In the genomic region with DNA sequence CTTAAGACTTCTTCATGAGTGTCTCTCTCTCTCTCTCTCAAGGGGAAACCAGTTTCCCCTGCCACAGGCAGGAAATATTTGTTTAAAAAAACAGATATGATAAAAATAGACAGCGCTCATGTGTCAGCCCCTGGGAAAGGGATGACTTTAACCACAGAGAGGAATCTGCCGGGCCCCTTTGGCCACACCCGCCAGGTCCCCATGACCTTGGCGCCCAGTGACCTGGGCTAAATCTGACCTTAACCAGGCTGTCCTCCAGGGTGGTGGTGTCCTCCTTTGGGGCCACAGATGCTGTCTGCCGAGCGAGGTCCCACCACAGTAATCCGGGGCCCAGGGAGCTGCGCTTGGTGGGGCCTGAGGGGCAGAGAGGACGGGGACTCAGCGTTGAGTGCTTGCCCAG, we compare ENCODE assay signal across 22 mouse cellular contexts. TPM values are rescaled to one million over a fixed set of nuclear protein-coding genes. Genes with fewer than 3 reads are reported as not detected.
A peak's percentile ranks its signal among the peaks of the same experiment; 100 is the strongest.
DNase-seq lines count a peak whose midpoint lies in the region; ATAC-seq and TF ChIP-seq lines count a peak whose summit lies in the region.
"Had no signal": no experiment of that assay in that cellular context is flagged by ENCODE, and none has a peak within 500 bp of the region (broad histone marks: within the 10 kb centered on the region; RNA-seq: fewer than 3 reads in every experiment).

No protein-coding gene starts in this region.

- peaks cover 83% of the 10 kb centered on the region for H3K4me1 ChIP-seq in E14TG2a.4 (replicated peaks; ENCODE audit: low read depth, low read length)

- DNase-seq in 416B (ENCODE audit: low read depth): peak; percentile 52
- DNase-seq in left cerebral cortex, postnatal 14 days (ENCODE audit: low spot score in 2 of 2): no peak
- DNase-seq: adrenal gland, adult 8-10 months; adrenal gland, postnatal 14 days; adrenal gland, postnatal 36 days; B cell, adult 2 months; cerebellum, adult 11-12 months; embryo, embryonic 11 days had no signal

- no peaks in the 10 kb centered on the region for H3K9me3 ChIP-seq in E14TG2a.4 (ENCODE audit: low read length)
- H3K9me3 ChIP-seq: embryonic facial prominence, embryonic 13.5 days; embryonic facial prominence, embryonic 15.5 days; forebrain, embryonic 10.5 days; forebrain, embryonic 12.5 days had no signal

- peaks cover 14% of the 10 kb centered on the region; the same call in 1 of the 2 replicates for H3K27me3 ChIP-seq in E14TG2a.4 (ENCODE audit: insufficient read depth, low read length)
- H3K27me3 ChIP-seq: CH12.LX; embryonic facial prominence, embryonic 15.5 days had no signal

- intact Hi-C loops in left cerebral cortex, postnatal 14 days (cut with DNase I): no loop called here

- 0 out of 2 replicates have a peak, but pooled peaks have one; percentile 9 for ATAC-seq in granulocyte monocyte progenitor cell, adult 5-6 weeks (replicated peaks; ENCODE audit: poor library complexity, severe bottlenecking)
- ATAC-seq in monocyte, adult 5-6 weeks (replicated peaks; ENCODE audit: insufficient number of reproducible peaks, low FRiP score, low TSS enrichment, poor library complexity, severe bottlenecking): no peak
- ATAC-seq: activated CD4-positive, CD25-positive, alpha-beta regulatory T cell, adult 4 months; CD4-positive, CD25-positive, alpha-beta regulatory T cell, adult 4 months; forebrain, embryonic 14.5 days; forebrain, embryonic 16.5 days had no signal

- H3K4me3 ChIP-seq in E14TG2a.4 (replicated peaks; ENCODE audit: low read length): peak overlapping the region; percentile 35
- H3K4me3 ChIP-seq: embryonic facial prominence, embryonic 13.5 days; embryonic facial prominence, embryonic 15.5 days; erythroblast, embryonic 14.5 days; forebrain, embryonic 10.5 days; forebrain, embryonic 12.5 days had no signal

- no peaks in the 10 kb centered on the region for H3K36me3 ChIP-seq in E14TG2a.4 (ENCODE audit: insufficient read depth, low read length)
- H3K36me3 ChIP-seq: embryonic facial prominence, embryonic 13.5 days; embryonic facial prominence, embryonic 15.5 days; forebrain, embryonic 10.5 days; forebrain, embryonic 12.5 days had no signal

- no peak for TF ChIP-seq CTCF in E14TG2a.4 (conservative IDR thresholded peaks at IDR 0.05; ENCODE audit: low read length)

RNA-seq across cellular contexts. Expression of a gene that starts 7.9 kb away (rescaled TPM):
- total RNA-seq in granulocyte monocyte progenitor cell, adult 5-6 weeks (2014; fragmentation: Nextera tagmentation): not detected in 2 replicates
- total RNA-seq in granulocyte monocyte progenitor cell, adult 5-6 weeks (2017): 0.15 TPM in 1 of 2 replicates, not detected in the other
- total RNA-seq in left cerebral cortex, postnatal 14 days (2021): 10 to 100 TPM in 1 of 2 experiments, 1 to 10 TPM in 1; 8.4 to 10.3 TPM
- not detected in 3 replicates for total RNA-seq in monocyte, adult 5-6 weeks (2017)
- total RNA-seq: adrenal gland, adult 18-20 months; adrenal gland, adult 8-10 months; adrenal gland, postnatal 14 days; adrenal gland, postnatal 36 days had no signal

RNA-seq across cellular contexts. Expression of a gene that starts 10.9 kb away (rescaled TPM):
- total RNA-seq in granulocyte monocyte progenitor cell, adult 5-6 weeks (2014; fragmentation: Nextera tagmentation): 19.4 and 22.3 TPM in 2 replicates
- 35.9 and 38.9 TPM in 2 replicates for total RNA-seq in granulocyte monocyte progenitor cell, adult 5-6 weeks (2017)
- 10 to 100 TPM; 85.4 to 87.5 TPM for total RNA-seq in left cerebral cortex, postnatal 14 days (2021)
- total RNA-seq in monocyte, adult 5-6 weeks (2017): 32.1 to 34.0 TPM (median 32.6 TPM) in 3 replicates

RNA-seq across cellular contexts. Expression of a gene that starts 12.5 kb away (rescaled TPM):
- 5,658 and 6,549 TPM in 2 replicates for total RNA-seq in granulocyte monocyte progenitor cell, adult 5-6 weeks (2014; fragmentation: Nextera tagmentation)
- 2,742 and 3,425 TPM in 2 replicates for total RNA-seq in granulocyte monocyte progenitor cell, adult 5-6 weeks (2017)
- 100 to 1,000 TPM; 581 to 588 TPM for total RNA-seq in left cerebral cortex, postnatal 14 days (2021)
- total RNA-seq in monocyte, adult 5-6 weeks (2017): 1,371 to 1,607 TPM (median 1,447 TPM) in 3 replicates

RNA-seq across cellular contexts. Expression of a gene that starts 21.0 kb away (rescaled TPM):
- 12.1 and 24.0 TPM in 2 replicates for total RNA-seq in granulocyte monocyte progenitor cell, adult 5-6 weeks (2014; fragmentation: Nextera tagmentation)
- 7.4 and 7.6 TPM in 2 replicates for total RNA-seq in granulocyte monocyte progenitor cell, adult 5-6 weeks (2017)
- 10 to 100 TPM; 70.4 to 84.5 TPM for total RNA-seq in left cerebral cortex, postnatal 14 days (2021)
- total RNA-seq in monocyte, adult 5-6 weeks (2017): 13.9 to 21.9 TPM (median 17.2 TPM) in 3 replicates

RNA-seq across cellular contexts. Expression of a gene that starts 21.6 kb away (rescaled TPM):
- 0.30 and 0.49 TPM in 2 replicates for total RNA-seq in granulocyte monocyte progenitor cell, adult 5-6 weeks (2014; fragmentation: Nextera tagmentation)
- 0.90 and 3.5 TPM in 2 replicates for total RNA-seq in granulocyte monocyte progenitor cell, adult 5-6 weeks (2017)
- 10 to 100 TPM; 17.2 to 19.2 TPM for total RNA-seq in left cerebral cortex, postnatal 14 days (2021)
- not detected in 3 replicates for total RNA-seq in monocyte, adult 5-6 weeks (2017)
